Mouse (Mus musculus) stomach, embryonic 16.5 days (tissue): ENCODE results near the gene Rpl12. TPM values are rescaled to one million over a fixed set of nuclear protein-coding genes. Genes with fewer than 3 reads are reported as not detected.

Experiments used
- ATAC-seq: fragments of 200-750 bp; cut with Nextera tagmentation; 2 replicates; pipeline ENCODE4 v1.8.0; 2017; ENCODE audit warnings: moderate number of reproducible peaks, moderate TSS enrichment; ENCODE audit not compliant: insufficient read depth, low FRiP score
- H3K27ac ChIP-seq: fragments of 300-500 bp; sonication (generic); 2 replicates; pipeline ENCODE4 v1.5.1; 2014; ENCODE audit warnings: low read length
- H3K27me3 ChIP-seq: fragments of 300-500 bp; sonication (generic); 2 replicates; pipeline ENCODE4 v1.6.1; 2014; ENCODE audit warnings: low read length, control low read depth, mixed read lengths; ENCODE audit not compliant: control insufficient read depth, insufficient read depth
- H3K36me3 ChIP-seq: fragments of 300-500 bp; sonication (generic); 2 replicates; pipeline ENCODE4 v1.6.1; 2014; ENCODE audit warnings: low read length; ENCODE audit not compliant: control insufficient read depth, insufficient read depth
- H3K4me1 ChIP-seq: fragments of 300-500 bp; sonication (generic); 2 replicates; pipeline ENCODE4 v1.6.1; 2014; ENCODE audit warnings: low read length, control low read depth, mixed read lengths; ENCODE audit not compliant: control insufficient read depth, insufficient read depth
- H3K4me2 ChIP-seq: fragments of 300-500 bp; sonication (generic); 2 replicates; pipeline ENCODE4 v1.6.1; 2014; ENCODE audit warnings: low read depth, low read length, mixed read lengths
- H3K4me3 ChIP-seq: fragments of 300-500 bp; sonication (generic); replicated peaks from 2 replicates; pipeline ENCODE4 v1.5.1; 2014; ENCODE audit warnings: mild to moderate bottlenecking, low read length
- H3K9ac ChIP-seq: fragments of 300-500 bp; sonication (generic); 2 replicates; pipeline ENCODE4 v1.6.1; 2014; ENCODE audit warnings: low read length
- H3K9me3 ChIP-seq: fragments of 300-500 bp; sonication (generic); replicated peaks from 2 replicates; pipeline ENCODE4 v1.6.1; 2016; ENCODE audit warnings: low read length, control low read depth; ENCODE audit not compliant: control insufficient read depth
- WGBS: fragments of 180-500 bp; shearing (Covaris S2); extraction: QIAGEN DNeasy Blood & Tissue Kit; methylation state at CpG from one replicate; pipeline ENCODE4 v1.1.7; 2014; 5-methylcytosine and 5-hydroxymethylcytosine counted together
- polyA plus RNA-seq: library from polyadenylated mRNA; unstranded; fragments of >200 nt; fragmentation: Nextera tagmentation; extraction: Ambion mirVana; gene quantifications from 2 replicates; pipeline ENCODE4 v1.2.1, GENCODE M21; 2015

Rpl12 gene
- polyA plus RNA-seq: 124 and 174 TPM in 2 replicates

DNA sequence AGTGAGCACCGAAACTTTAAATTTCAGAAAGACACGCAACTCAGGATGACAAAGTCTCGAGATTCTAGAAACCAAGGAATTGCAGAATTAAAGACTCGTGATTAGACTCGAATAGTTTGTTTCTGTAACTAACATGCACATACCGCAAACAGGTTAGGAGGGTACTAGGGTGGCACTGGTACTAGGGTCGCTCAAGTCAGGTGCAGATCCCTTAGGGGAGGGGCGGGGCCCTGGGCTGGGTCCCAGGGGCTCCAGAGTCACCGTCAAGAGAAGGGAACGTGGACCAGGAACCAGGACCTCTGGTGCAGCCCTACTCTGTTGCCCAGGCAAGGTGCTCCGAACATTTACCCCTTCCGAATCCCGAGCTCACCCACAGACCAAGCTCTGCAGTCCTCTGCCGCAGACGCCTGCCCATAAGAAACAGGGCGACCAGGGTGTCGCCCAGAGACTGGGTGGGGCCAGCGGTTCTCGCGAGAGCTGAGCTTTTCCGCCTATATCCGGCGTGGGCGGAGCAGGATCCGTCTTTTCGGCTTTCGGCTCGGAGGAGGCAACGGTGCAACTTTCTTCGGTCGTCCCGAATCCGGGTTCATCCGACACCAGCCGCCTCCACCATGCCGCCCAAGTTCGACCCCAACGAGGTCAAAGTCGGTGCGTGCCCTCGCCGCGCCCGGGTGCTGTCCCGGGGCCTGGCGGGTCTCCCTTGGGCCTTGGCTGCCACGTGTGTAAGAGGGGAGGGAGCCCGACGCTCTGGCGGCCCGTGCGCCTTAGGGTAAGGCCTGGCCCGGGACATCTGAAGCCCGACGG, at the start of gene Rpl12, which contains the start of gene Lrsam1:
Gene Rpl12, plus strand, starts transcription at position 368 of the 804 bp plus-strand sequence.
Gene Lrsam1, minus strand, starts transcription at position 423 of the 804 bp plus-strand sequence.
- peak within 1 kb of the TSS; percentile 84 for H3K4me2 ChIP-seq
- peak within 1 kb of the TSS; percentile 97 for H3K9ac ChIP-seq
- H3K27me3 ChIP-seq: no peaks in the 10 kb centered on the region
- peaks cover 9% of the 10 kb centered on the region; the same call in 1 of the 2 replicates for H3K36me3 ChIP-seq
- H3K27ac ChIP-seq: peak within 1 kb of the TSS; percentile 78
- H3K4me3 ChIP-seq: peak within 1 kb of the TSS; percentile 96
- ATAC-seq: peak; percentile 94
- WGBS: 3% methylated on average over 55 of the region's 55 CpGs
- H3K9me3 ChIP-seq: no peaks in the 10 kb centered on the region
- H3K4me1 ChIP-seq: peaks cover 32% of the 10 kb centered on the region

- no peak overlapping the region for H3K4me2 ChIP-seq
- 76% methylated on average over 7 of the region's 7 CpGs for WGBS
- no peak overlapping the region for H3K9ac ChIP-seq
- H3K27me3 ChIP-seq: no peaks in the 10 kb centered on the region
- ATAC-seq: no peak
- H3K36me3 ChIP-seq: peaks cover 17% of the 10 kb centered on the region
- peaks cover 40% of the 10 kb centered on the region for H3K4me1 ChIP-seq
- no peak overlapping the region; the same call in 1 of the 2 replicates for H3K27ac ChIP-seq
- H3K9me3 ChIP-seq: no peaks in the 10 kb centered on the region
- H3K4me3 ChIP-seq: no peak overlapping the region
Measured at GRCm38 (mm10) chr2:32911639-32912182, 49.6 kb upstream of the Rpl12 start.

DNA sequence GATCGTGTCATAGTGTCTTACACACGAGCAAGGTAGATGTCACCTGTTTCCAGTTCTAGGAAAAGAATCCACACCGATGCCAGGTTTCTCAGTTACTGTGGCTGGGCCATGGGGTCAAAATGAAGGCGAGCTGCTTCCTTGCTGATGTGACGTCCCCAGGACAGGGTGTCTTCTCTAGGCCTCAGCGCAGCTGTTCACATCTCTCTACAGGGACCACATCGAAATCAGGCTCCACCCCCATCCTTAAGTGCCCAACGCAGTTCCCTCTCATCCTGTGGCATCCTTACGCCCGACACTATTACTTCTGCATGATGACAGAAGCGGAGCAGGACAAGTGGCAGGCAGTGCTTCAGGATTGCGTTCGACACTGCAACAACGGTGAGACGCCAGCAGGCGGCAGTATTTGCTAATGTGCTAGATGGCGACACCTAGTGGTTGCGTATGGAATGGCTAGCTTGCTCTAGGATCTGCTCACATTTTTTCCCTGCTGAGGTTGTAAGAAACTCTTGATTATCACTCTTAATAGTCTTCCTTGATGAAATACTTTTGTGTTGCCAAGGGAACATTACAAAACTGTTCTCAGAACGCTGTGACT, 49.1 kb upstream of the Rpl12 start:
- no peak overlapping the region for H3K9ac ChIP-seq

DNA sequence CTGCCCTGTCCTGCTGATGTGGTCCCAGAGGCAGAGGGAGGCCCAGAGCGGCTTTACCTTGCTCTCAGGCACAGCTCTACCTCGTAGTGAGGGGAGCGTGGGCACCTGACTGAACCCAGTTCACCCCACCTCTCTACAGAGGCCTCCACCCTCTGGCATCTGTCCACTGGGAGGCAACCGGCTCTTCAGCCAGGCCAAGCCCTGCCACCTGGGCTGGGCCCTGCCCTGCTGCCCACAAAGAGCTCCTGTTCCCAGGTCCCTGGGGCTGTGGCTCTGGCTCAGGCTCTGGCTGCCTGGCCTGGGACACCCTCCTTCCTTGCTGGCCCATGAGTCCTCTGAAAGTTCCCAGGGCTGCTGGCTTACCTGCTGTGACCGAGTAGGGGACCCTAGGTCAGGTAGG, 47.0 kb upstream of the Rpl12 start:
- Histone ChIP-seq H3K4me1 (peaks cover 14% of the 10 kb centered on the region), H3K27me3 (no peaks in the 10 kb centered on the region), H3K27ac (peak overlapping the region; percentile 93), H3K4me2 (no peak overlapping the region), H3K4me3 (no peak overlapping the region), H3K9ac (peak overlapping the region; percentile 66), H3K9me3 (no peaks in the 10 kb centered on the region), H3K36me3 (peaks cover 26% of the 10 kb centered on the region)
- peak; percentile 16; the same call in 1 of the 2 replicates for ATAC-seq
- WGBS: 68% methylated on average over 5 of the region's 5 CpGs

More for the DNA sequence above, 49.1 kb upstream of the Rpl12 start:
- no peak overlapping the region for H3K27ac ChIP-seq
- H3K36me3 ChIP-seq: peaks cover 17% of the 10 kb centered on the region
- no peak overlapping the region for H3K4me2 ChIP-seq
- peaks cover 34% of the 10 kb centered on the region for H3K4me1 ChIP-seq
- H3K27me3 ChIP-seq: no peaks in the 10 kb centered on the region
- H3K4me3 ChIP-seq: no peak overlapping the region
- ATAC-seq: no peak
- 32% methylated on average over 19 of the region's 19 CpGs for WGBS
- no peaks in the 10 kb centered on the region for H3K9me3 ChIP-seq

GRCm38 (mm10) chr2:32914896-32915295, 46.5 kb upstream of the Rpl12 start:
- peaks cover 26% of the 10 kb centered on the region for H3K36me3 ChIP-seq
- no peaks in the 10 kb centered on the region for H3K27me3 ChIP-seq
- peak overlapping the region; percentile 66 for H3K9ac ChIP-seq
- H3K4me2 ChIP-seq: no peak overlapping the region
- ATAC-seq: peak; percentile 70
- 43% methylated on average over 3 of the region's 3 CpGs for WGBS
- no peaks in the 10 kb centered on the region for H3K9me3 ChIP-seq
- H3K4me1 ChIP-seq: peaks cover 14% of the 10 kb centered on the region
- peak overlapping the region; percentile 93 for H3K27ac ChIP-seq
- no peak overlapping the region for H3K4me3 ChIP-seq

DNA sequence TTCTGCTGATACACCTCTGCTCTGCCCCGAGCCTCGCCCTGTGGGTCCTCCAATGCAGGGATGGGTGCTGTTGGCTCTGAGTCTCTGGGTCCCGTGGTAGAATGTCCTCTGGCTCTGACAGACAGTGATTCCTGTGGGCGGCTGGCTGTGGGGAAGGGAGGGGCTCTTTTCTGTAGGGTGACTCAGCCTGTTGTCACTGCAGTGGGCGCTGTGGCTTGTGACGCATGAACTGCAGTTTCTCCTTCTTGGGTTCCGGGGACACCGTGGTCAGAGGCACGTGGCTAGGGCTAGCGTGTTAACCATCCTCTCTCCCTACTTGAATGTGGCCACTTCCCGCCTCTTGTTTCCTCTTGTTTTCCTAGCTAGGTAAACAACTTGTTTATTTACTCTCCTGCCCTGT, 43.8 kb upstream of the Rpl12 start:
- H3K36me3 ChIP-seq: peaks cover 40% of the 10 kb centered on the region
- peak overlapping the region; percentile 8; the same call in 1 of the 2 replicates for H3K27ac ChIP-seq
- WGBS: 71% methylated on average over 11 of the region's 11 CpGs
- H3K9me3 ChIP-seq: no peaks in the 10 kb centered on the region
- no peak for ATAC-seq
- H3K27me3 ChIP-seq: no peaks in the 10 kb centered on the region
- H3K9ac ChIP-seq: no peak overlapping the region
- no peak overlapping the region for H3K4me3 ChIP-seq
- H3K4me2 ChIP-seq: no peak overlapping the region
- peaks cover 14% of the 10 kb centered on the region for H3K4me1 ChIP-seq

GRCm38 (mm10) chr2:32918391-32918790, 43.0 kb upstream of the Rpl12 start:
- peaks cover 14% of the 10 kb centered on the region for H3K4me1 ChIP-seq
- H3K9me3 ChIP-seq: no peaks in the 10 kb centered on the region
- H3K4me3 ChIP-seq: no peak overlapping the region
- no peak for ATAC-seq
- peaks cover 37% of the 10 kb centered on the region for H3K36me3 ChIP-seq
- no peak overlapping the region for H3K27ac ChIP-seq
- H3K27me3 ChIP-seq: no peaks in the 10 kb centered on the region
- H3K9ac ChIP-seq: no peak overlapping the region
- no peak overlapping the region for H3K4me2 ChIP-seq
- 74% methylated on average over 9 of the region's 9 CpGs for WGBS

DNA sequence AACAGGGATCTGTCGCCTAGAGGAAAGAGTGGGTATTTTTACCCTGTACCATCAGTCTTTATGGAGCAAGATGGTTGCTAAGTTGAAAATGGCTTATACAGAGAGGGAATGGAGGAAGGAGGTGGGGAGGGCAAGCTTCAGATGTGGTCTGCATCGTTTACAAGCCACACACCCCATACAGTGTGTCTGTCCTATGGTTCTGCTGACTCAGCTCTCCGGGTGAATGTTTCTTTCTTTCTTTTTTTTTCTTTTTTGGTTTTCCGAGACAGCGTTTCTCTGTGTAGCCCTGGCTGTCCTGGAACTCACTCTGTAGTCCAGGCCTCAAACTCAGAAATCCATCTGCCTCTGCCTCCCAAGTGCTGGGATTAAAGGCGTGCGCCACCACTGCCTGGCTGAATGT, 40.1 kb upstream of the Rpl12 start:
- no peak for ATAC-seq
- H3K4me1 ChIP-seq: no peaks in the 10 kb centered on the region
- no peaks in the 10 kb centered on the region for H3K9me3 ChIP-seq
- H3K27ac ChIP-seq: no peak overlapping the region
- no peaks in the 10 kb centered on the region for H3K27me3 ChIP-seq
- H3K36me3 ChIP-seq: peaks cover 38% of the 10 kb centered on the region
- H3K4me3 ChIP-seq: no peak overlapping the region
- no peak overlapping the region for H3K9ac ChIP-seq
- WGBS: 80% methylated on average over 7 of the region's 7 CpGs
- no peak overlapping the region for H3K4me2 ChIP-seq
